Mouse (Mus musculus) limb, embryonic 13.5 days (tissue): ENCODE results near the gene Myl7. TPM values are rescaled to one million over a fixed set of nuclear protein-coding genes. Genes with fewer than 3 reads are reported as not detected.
A peak's percentile ranks its signal among the peaks of the same experiment; 100 is the strongest.

Source experiments
- ATAC-seq: fragments of 200-750 bp; cut with Nextera tagmentation; 2 replicates; pipeline ENCODE4 v1.8.0; 2017; ENCODE audit warnings: low read depth, moderate number of reproducible peaks, moderate TSS enrichment; ENCODE audit not compliant: low FRiP score
- H3K27ac ChIP-seq: fragments of 300-500 bp; sonication (generic); 2 replicates; pipeline ENCODE4 v1.5.1; 2015; ENCODE audit warnings: inconsistent platforms, mild to moderate bottlenecking, moderate library complexity
- H3K27me3 ChIP-seq: fragments of 300-500 bp; sonication (generic); 2 replicates; pipeline ENCODE4 v1.6.1; 2015; ENCODE audit warnings: mild to moderate bottlenecking, inconsistent platforms
- H3K36me3 ChIP-seq: fragments of 300-500 bp; sonication (generic); 2 replicates; pipeline ENCODE4 v1.6.1; 2015; ENCODE audit warnings: inconsistent platforms, mild to moderate bottlenecking, moderate library complexity
- H3K4me1 ChIP-seq: fragments of 300-500 bp; sonication (generic); 2 replicates; pipeline ENCODE4 v1.6.1; 2015; ENCODE audit warnings: inconsistent platforms
- H3K4me2 ChIP-seq: fragments of 300-500 bp; sonication (generic); replicated peaks from 2 replicates; pipeline ENCODE4 v1.6.1; 2015; ENCODE audit warnings: inconsistent platforms, mild to moderate bottlenecking, moderate library complexity
- H3K4me3 ChIP-seq: fragments of 300-500 bp; sonication (generic); 2 replicates; pipeline ENCODE4 v1.5.1; 2015; ENCODE audit warnings: moderate library complexity, mild to moderate bottlenecking, inconsistent platforms
- H3K9ac ChIP-seq: fragments of 300-500 bp; sonication (generic); 2 replicates; pipeline ENCODE4 v1.6.1; 2015; ENCODE audit warnings: mild to moderate bottlenecking, inconsistent platforms
- H3K9me3 ChIP-seq: fragments of 300-500 bp; sonication (generic); 2 replicates; pipeline ENCODE4 v1.6.1; 2016; ENCODE audit warnings: inconsistent platforms
- WGBS: fragments of 180-500 bp; shearing (Covaris S2); methylation state at CpG from one replicate; pipeline ENCODE4 v1.1.7; 2015; 5-methylcytosine and 5-hydroxymethylcytosine counted together
- polyA plus RNA-seq: library from polyadenylated mRNA; unstranded; fragments of >200 nt; fragmentation: Nextera tagmentation; extraction: Ambion mirVana; gene quantifications from 2 replicates; pipeline ENCODE4 v1.2.1, GENCODE M21; 2015

Myl7 gene
- polyA plus RNA-seq, 1 experiment from 2014 or later: 0.80 TPM

- WGBS: 82% methylated on average over 13 of the region's 13 CpGs
- Histone ChIP-seq H3K27me3 (peaks cover 37% of the 10 kb centered on the region), H3K9me3 (peaks cover 5% of the 10 kb centered on the region; the same call in 1 of the 2 replicates), H3K36me3 (peaks cover 11% of the 10 kb centered on the region), H3K4me2 (no peak overlapping the region), H3K27ac (no peak overlapping the region), H3K9ac (no peak overlapping the region), H3K4me3 (no peak overlapping the region), H3K4me1 (peaks cover 42% of the 10 kb centered on the region)
- no peak for ATAC-seq
Observed at GRCm38 (mm10) chr11:5859883-5860550, 38.6 kb downstream of the Myl7 start.

GRCm38 (mm10) chr11:5858723-5859122 is 39.9 kb downstream of the Myl7 start:
- Histone ChIP-seq H3K4me1 (peaks cover 42% of the 10 kb centered on the region), H3K4me2 (no peak overlapping the region), H3K36me3 (no peaks in the 10 kb centered on the region), H3K9me3 (peaks cover 5% of the 10 kb centered on the region; the same call in 1 of the 2 replicates), H3K9ac (no peak overlapping the region), H3K27ac (no peak overlapping the region), H3K27me3 (peaks cover 37% of the 10 kb centered on the region), H3K4me3 (no peak overlapping the region)
- WGBS: 79% methylated on average over 1 of the region's 1 CpGs
- ATAC-seq: no peak

- H3K36me3 ChIP-seq: no peaks in the 10 kb centered on the region
- peaks cover 29% of the 10 kb centered on the region for H3K4me1 ChIP-seq
- ATAC-seq: no peak
- no peak overlapping the region for H3K4me2 ChIP-seq
- peaks cover 5% of the 10 kb centered on the region; the same call in 1 of the 2 replicates for H3K9me3 ChIP-seq
- peak overlapping the region; percentile 74; the same call in 1 of the 2 replicates for H3K27ac ChIP-seq
- no peak overlapping the region for H3K4me3 ChIP-seq
- WGBS: 77% methylated on average over 8 of the region's 8 CpGs
- peaks cover 21% of the 10 kb centered on the region for H3K27me3 ChIP-seq
- H3K9ac ChIP-seq: no peak overlapping the region
Observed at GRCm38 (mm10) chr11:5856479-5857130, 42.0 kb downstream of the Myl7 start.

GRCm38 (mm10) chr11:5855902-5856301 is 42.7 kb downstream of the Myl7 start:
- H3K9me3 ChIP-seq: peaks cover 5% of the 10 kb centered on the region; the same call in 1 of the 2 replicates
- H3K36me3 ChIP-seq: no peaks in the 10 kb centered on the region
- WGBS: 30% methylated on average over 7 of the region's 7 CpGs
- ATAC-seq: peak; percentile 80
- peak overlapping the region; percentile 74 for H3K27ac ChIP-seq
- peaks cover 23% of the 10 kb centered on the region for H3K4me1 ChIP-seq
- H3K9ac ChIP-seq: peak overlapping the region; percentile 21; the same call in 1 of the 2 replicates
- no peak overlapping the region for H3K4me2 ChIP-seq
- peaks cover 14% of the 10 kb centered on the region for H3K27me3 ChIP-seq
- no peak overlapping the region for H3K4me3 ChIP-seq

- Histone ChIP-seq H3K36me3 (no peaks in the 10 kb centered on the region), H3K9me3 (peaks cover 5% of the 10 kb centered on the region; the same call in 1 of the 2 replicates), H3K4me1 (peaks cover 23% of the 10 kb centered on the region), H3K27ac (peak overlapping the region; percentile 74), H3K4me3 (no peak overlapping the region), H3K4me2 (no peak overlapping the region), H3K9ac (0 out of 2 replicates have a peak overlapping the region, but pooled peaks have one; percentile 21), H3K27me3 (peaks cover 10% of the 10 kb centered on the region)
- ATAC-seq: peak; percentile 10; the same call in 1 of the 2 replicates
Observed at GRCm38 (mm10) chr11:5855481-5855880, 43.1 kb downstream of the Myl7 start.

- ATAC-seq: no peak
- Histone ChIP-seq H3K4me1 (peaks cover 33% of the 10 kb centered on the region), H3K9ac (no peak overlapping the region), H3K36me3 (no peaks in the 10 kb centered on the region), H3K27me3 (no peaks in the 10 kb centered on the region), H3K27ac (no peak overlapping the region), H3K9me3 (no peaks in the 10 kb centered on the region), H3K4me3 (no peak overlapping the region), H3K4me2 (no peak overlapping the region)
- WGBS: 36% methylated on average over 1 of the region's 1 CpGs
Observed at GRCm38 (mm10) chr11:5852314-5852713, 46.3 kb downstream of the Myl7 start.

GRCm38 (mm10) chr11:5851021-5851736 is 47.4 kb downstream of the Myl7 start:
- 67% methylated on average over 4 of the region's 4 CpGs for WGBS
- no peaks in the 10 kb centered on the region for H3K27me3 ChIP-seq
- H3K4me3 ChIP-seq: no peak overlapping the region
- peaks cover 24% of the 10 kb centered on the region for H3K4me1 ChIP-seq
- H3K36me3 ChIP-seq: no peaks in the 10 kb centered on the region
- H3K4me2 ChIP-seq: no peak overlapping the region
- H3K9me3 ChIP-seq: no peaks in the 10 kb centered on the region
- no peak overlapping the region; the same call in 1 of the 2 replicates for H3K9ac ChIP-seq
- no peak for ATAC-seq
- no peak overlapping the region for H3K27ac ChIP-seq

GRCm38 (mm10) chr11:5850452-5850851 is 48.1 kb downstream of the Myl7 start:
- 56% methylated on average over 5 of the region's 5 CpGs for WGBS
- Histone ChIP-seq H3K9ac (no peak overlapping the region), H3K27me3 (no peaks in the 10 kb centered on the region), H3K27ac (no peak overlapping the region), H3K4me3 (no peak overlapping the region), H3K36me3 (no peaks in the 10 kb centered on the region), H3K9me3 (no peaks in the 10 kb centered on the region), H3K4me1 (peaks cover 17% of the 10 kb centered on the region), H3K4me2 (no peak overlapping the region)
- no peak for ATAC-seq

- WGBS: 72% methylated on average over 2 of the region's 2 CpGs
- Histone ChIP-seq H3K9me3 (no peaks in the 10 kb centered on the region), H3K4me3 (no peak overlapping the region), H3K9ac (no peak overlapping the region), H3K36me3 (no peaks in the 10 kb centered on the region), H3K27ac (no peak overlapping the region), H3K4me2 (no peak overlapping the region), H3K27me3 (no peaks in the 10 kb centered on the region), H3K4me1 (peaks cover 16% of the 10 kb centered on the region)
- ATAC-seq: 0 out of 2 replicates have a peak, but pooled peaks have one; percentile 18
Observed at GRCm38 (mm10) chr11:5849316-5849715, 49.3 kb downstream of the Myl7 start.

GRCm38 (mm10) chr11:5848741-5849140 is 49.8 kb downstream of the Myl7 start:
- no peak for ATAC-seq
- H3K4me2 ChIP-seq: 0 out of 2 replicates have a peak overlapping the region, but pooled peaks have one; percentile 16
- H3K36me3 ChIP-seq: no peaks in the 10 kb centered on the region
- no peaks in the 10 kb centered on the region for H3K27me3 ChIP-seq
- no peaks in the 10 kb centered on the region for H3K9me3 ChIP-seq
- no peak overlapping the region for H3K9ac ChIP-seq
- no peak overlapping the region for H3K4me3 ChIP-seq
- 32% methylated on average over 6 of the region's 6 CpGs for WGBS
- peaks cover 16% of the 10 kb centered on the region for H3K4me1 ChIP-seq
- H3K27ac ChIP-seq: no peak overlapping the region

GRCm38 (mm10) chr11:5846639-5847345 is 51.8 kb downstream of the Myl7 start:
- Histone ChIP-seq H3K4me1 (peaks cover 11% of the 10 kb centered on the region), H3K27ac (no peak overlapping the region), H3K36me3 (no peaks in the 10 kb centered on the region), H3K9ac (no peak overlapping the region), H3K4me3 (no peak overlapping the region), H3K4me2 (no peak overlapping the region), H3K9me3 (0 out of 2 replicates have a peak, but pooled peaks cover 5% of the 10 kb centered on the region), H3K27me3 (no peaks in the 10 kb centered on the region)
- 70% methylated on average over 7 of the region's 7 CpGs for WGBS
- ATAC-seq: no peak
